Comparison of ENCODE assay signal across 8 mouse cellular contexts in the genomic region with DNA sequence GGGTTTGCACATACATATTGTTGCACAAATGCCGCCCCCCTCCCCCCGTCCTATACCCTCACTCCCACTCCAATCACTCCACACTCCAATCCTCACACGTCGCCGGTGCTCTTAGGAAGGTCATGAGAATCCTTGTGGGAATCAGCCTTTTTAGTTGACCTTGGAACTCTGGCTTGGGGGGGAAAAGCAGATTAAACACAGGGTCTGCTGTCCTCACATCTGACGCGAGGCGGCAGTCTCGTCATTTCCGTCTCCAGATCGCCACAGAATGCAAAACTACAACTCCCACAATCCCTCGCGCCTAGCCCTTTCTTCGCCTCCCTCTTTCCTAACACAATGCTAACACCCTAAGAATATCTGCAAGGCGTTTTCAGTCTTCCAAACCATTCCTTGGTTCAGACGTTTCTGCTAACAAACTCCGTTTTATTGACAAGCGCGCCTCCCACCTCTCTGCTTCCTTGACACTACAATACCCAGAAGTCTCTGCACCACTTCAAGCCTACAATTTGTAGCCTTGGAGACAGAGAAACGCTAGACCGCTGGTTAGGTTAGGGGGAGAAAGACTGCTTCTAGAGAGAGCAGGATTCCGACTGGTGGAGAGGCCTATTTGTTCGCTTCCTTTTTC. TPM values are rescaled to one million over a fixed set of nuclear protein-coding genes. Genes with fewer than 3 reads are reported as not detected.
DNase-seq lines count a peak whose midpoint lies in the region; ATAC-seq lines count a peak whose summit lies in the region.

No protein-coding gene starts in this region.

- peak overlapping the region; percentile 67 for H3K27ac ChIP-seq in hindbrain, embryonic 11.5 days (ENCODE audit: low read depth, low read length)

- peak overlapping the region; percentile 45 for H3K4me3 ChIP-seq in hindbrain, embryonic 11.5 days (ENCODE audit: low read depth, low read length)

- DNase-seq in MN1 (ENCODE audit: low spot score) = peak; percentile 83
- DNase-seq in cerebellum, adult 8-10 months = peak; percentile 80
- DNase-seq in hindbrain, embryonic 11.5 days (ENCODE audit: low spot score) = peak; percentile 90
- DNase-seq in layer of hippocampus, postnatal 10 days (ENCODE audit: low spot score in 2 of 2) = peak; percentile 80 to 86
- peak; percentile 88 for DNase-seq in lung, postnatal 10 days
- peak; percentile 71 for DNase-seq in ovary, postnatal 36 days (ENCODE audit: low spot score)
- DNase-seq in thymus, postnatal 25 days = peak; percentile 80

- under 1% methylated on average over 23 of the region's 23 CpGs for WGBS in hindbrain, embryonic 11.5 days

- 0 out of 2 replicates have a peak, but pooled peaks cover 2% of the 10 kb centered on the region for H3K4me1 ChIP-seq in hindbrain, embryonic 11.5 days (replicated peaks; ENCODE audit: control insufficient read depth, insufficient read depth, low read length)

- peak overlapping the region; percentile 60 for H3K9ac ChIP-seq in hindbrain, embryonic 11.5 days (ENCODE audit: low read depth, low read length)

- H3K4me2 ChIP-seq in hindbrain, embryonic 11.5 days (replicated peaks; ENCODE audit: low read depth, low read length) = peak overlapping the region; percentile 39

- H3K27me3 ChIP-seq in hindbrain, embryonic 11.5 days (ENCODE audit: control insufficient read depth, insufficient read depth, low read length) = no peaks in the 10 kb centered on the region

- H3K9me3 ChIP-seq in hindbrain, embryonic 11.5 days (ENCODE audit: control insufficient read depth, low read length) = no peaks in the 10 kb centered on the region

- ATAC-seq in frontal cortex, adult (ENCODE audit: low TSS enrichment) = peak; percentile 77
- ATAC-seq in hindbrain, embryonic 11.5 days (ENCODE audit: low FRiP score) = peak; percentile 61

- no peaks in the 10 kb centered on the region for H3K36me3 ChIP-seq in hindbrain, embryonic 11.5 days (ENCODE audit: control insufficient read depth, insufficient read depth, low read length)

RNA-seq across cellular contexts. Expression of a gene that starts 2.8 kb away (rescaled TPM):
- 15.1 and 16.5 TPM in 2 replicates for polyA plus RNA-seq in hindbrain, embryonic 11.5 days (2014; fragmentation: Nextera tagmentation; extraction: Ambion mirVana)
- 10 to 100 TPM; 14.5 to 17.2 TPM for total RNA-seq in layer of hippocampus, postnatal 10 days (2021)

RNA-seq across cellular contexts. Expression of a gene that starts 31.1 kb away (rescaled TPM):
- polyA plus RNA-seq in hindbrain, embryonic 11.5 days (2014; fragmentation: Nextera tagmentation; extraction: Ambion mirVana) = not detected in 2 replicates
- total RNA-seq in layer of hippocampus, postnatal 10 days (2021) = not detected

RNA-seq across cellular contexts. Expression of a gene that starts 47.5 kb away (rescaled TPM):
- polyA plus RNA-seq in hindbrain, embryonic 11.5 days (2014; fragmentation: Nextera tagmentation; extraction: Ambion mirVana) = 8.5 and 10.3 TPM in 2 replicates
- 10 to 100 TPM; 17.6 to 17.8 TPM for total RNA-seq in layer of hippocampus, postnatal 10 days (2021)

RNA-seq across cellular contexts. Expression of a gene that starts 60.0 kb away (rescaled TPM):
- 2.5 and 3.7 TPM in 2 replicates for polyA plus RNA-seq in hindbrain, embryonic 11.5 days (2014; fragmentation: Nextera tagmentation; extraction: Ambion mirVana)
- 1 to 10 TPM; 5.6 to 6.8 TPM for total RNA-seq in layer of hippocampus, postnatal 10 days (2021)

Comparison
In these comparisons a context has a peak if more than half of its experiments do, and no peak if none do; other contexts are left out.
1. Peak in every context shown above with its lines: DNase-seq, ATAC-seq, H3K4me3 ChIP-seq and H3K27ac ChIP-seq.